Mouse (Mus musculus) ovary, postnatal 10 days (tissue): ENCODE measurements at regions not wholly inside any gene's neighbourhood (a gene's known extent, or its start where the extent isn't known, plus 50 kb on each side); places are given as distances from the start of the nearest gene placed in this dataset.
"Not testable (repeated sequence)": the region's sequence is repeated elsewhere in the genome, so short reads cannot be mapped to it uniquely, and the experiment has no call there.

Source experiments
- DNase-seq: peaks from one replicate; pipeline ENCODE4 v3.0.0; 2022; ENCODE audit warnings: low spot score

GRCm38 (mm10) chr12:8070788-8071187 is 93.3 kb downstream of the Apob start:
- no peak for DNase-seq

GRCm38 (mm10) chr12:8071286-8071685 is 93.8 kb downstream of the Apob start:
- no peak for DNase-seq

- no peak for DNase-seq
Measured at GRCm38 (mm10) chr12:8076010-8076540, 98.6 kb downstream of the Apob start.

- DNase-seq: no peak
Measured at GRCm38 (mm10) chr12:8077346-8077745, 99.9 kb downstream of the Apob start.

- no peak for DNase-seq
Measured at GRCm38 (mm10) chr12:8078046-8078445, 100.6 kb downstream of the Apob start.

- no peak for DNase-seq
Measured at GRCm38 (mm10) chr12:8082688-8083661, 105.5 kb downstream of the Apob start.

- no peak for DNase-seq
Measured at GRCm38 (mm10) chr12:8087958-8088357, 110.5 kb downstream of the Apob start.

GRCm38 (mm10) chr12:8089423-8090278 is 112.2 kb downstream of the Apob start:
- no peak for DNase-seq

GRCm38 (mm10) chr12:8090279-8090626 is 112.8 kb downstream of the Apob start:
- no peak for DNase-seq

- DNase-seq: no peak
Measured at GRCm38 (mm10) chr12:8093437-8093836, 114.5 kb upstream of the Ldah start.

- no peak for DNase-seq
Measured at GRCm38 (mm10) chr12:8095946-8096345, 112.0 kb upstream of the Ldah start.

- DNase-seq: not testable (repeated sequence)
Measured at GRCm38 (mm10) chr12:8098395-8098794, 109.5 kb upstream of the Ldah start.

GRCm38 (mm10) chr12:8099114-8099513 is 108.8 kb upstream of the Ldah start:
- no peak for DNase-seq

- DNase-seq: peak; percentile 25
Measured at GRCm38 (mm10) chr12:8099821-8100220, 108.1 kb upstream of the Ldah start.

- no peak for DNase-seq
Measured at GRCm38 (mm10) chr12:8101837-8102236, 106.1 kb upstream of the Ldah start.

GRCm38 (mm10) chr12:8103259-8103658 is 104.6 kb upstream of the Ldah start:
- no peak for DNase-seq

GRCm38 (mm10) chr12:8107137-8107536 is 100.8 kb upstream of the Ldah start:
- DNase-seq: no peak

GRCm38 (mm10) chr12:8109203-8109770 is 98.6 kb upstream of the Ldah start:
- DNase-seq: no peak

GRCm38 (mm10) chr12:8109876-8110275 is 98.0 kb upstream of the Ldah start:
- no peak for DNase-seq

GRCm38 (mm10) chr12:8110297-8110696 is 97.6 kb upstream of the Ldah start:
- DNase-seq: no peak

- no peak for DNase-seq
Measured at GRCm38 (mm10) chr12:8111484-8111883, 96.4 kb upstream of the Ldah start.

GRCm38 (mm10) chr12:8155566-8155965 is 52.3 kb upstream of the Ldah start:
- no peak for DNase-seq
